Mouse (Mus musculus): ENCODE results near the gene Stam2.

DNA sequence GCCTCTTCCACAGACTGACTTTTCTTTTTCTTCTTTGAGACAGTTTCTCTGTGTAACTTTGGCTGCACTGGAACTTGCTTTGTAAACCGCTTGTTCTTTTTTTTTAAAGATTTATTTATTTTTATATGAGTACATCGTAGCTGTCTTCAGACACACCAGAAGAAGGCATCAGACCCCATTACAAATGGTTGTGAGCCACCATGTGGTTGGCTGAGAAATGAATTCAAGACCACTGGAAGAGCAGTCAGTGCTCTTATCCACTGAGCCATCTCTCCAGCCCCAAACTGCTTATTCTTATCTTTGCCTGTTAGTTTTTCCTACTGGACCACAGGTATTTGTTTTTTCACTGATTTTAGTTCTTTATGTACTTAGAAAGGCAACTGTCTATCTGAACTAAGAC lies 31.3 kb downstream of the Stam2 start:
- TF ChIP-seq GATA1 (IDR thresholded peaks at IDR 0.05; ENCODE audit: borderline replicate concordance, low read length): no peak
- no peak for TF ChIP-seq FLI1 (IDR thresholded peaks at IDR 0.05; ENCODE audit: low read length)

Data from megakaryocyte, embryonic 14.5 days (primary cell).